Mouse (Mus musculus): ENCODE data around the gene Col4a1. TPM values are rescaled to one million over a fixed set of nuclear protein-coding genes. Genes with fewer than 3 reads are reported as not detected.

Gene Col4a1
- polyA plus RNA-seq, 1 experiment from 2014 or later = 130 TPM

DNA sequence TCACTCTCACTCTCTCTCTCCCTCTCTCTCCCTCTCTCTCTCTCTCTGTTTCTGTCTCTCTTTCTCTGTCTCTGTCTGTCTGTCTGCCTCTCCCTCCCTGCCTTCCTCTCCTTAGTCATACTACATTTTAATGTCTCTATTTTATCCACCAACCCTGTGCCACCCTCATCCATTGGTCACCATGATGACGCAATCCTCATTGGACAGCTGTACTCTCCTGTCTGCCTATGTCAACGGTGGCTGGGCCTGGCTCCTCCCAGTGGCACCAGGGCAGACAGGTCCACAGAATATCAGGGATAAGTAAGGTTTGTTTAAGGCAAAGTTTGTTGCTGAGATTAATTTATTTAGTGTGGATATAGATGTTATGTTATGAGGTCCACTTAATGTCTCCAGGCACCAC, 143.2 kb downstream of the Col4a1 start:
- no peaks in the 10 kb centered on the region for H3K36me3 ChIP-seq (ENCODE audit: control insufficient read depth, insufficient read depth, low read length)
- H3K9ac ChIP-seq (ENCODE audit: low read length) = no peak overlapping the region
- no peak for DNase-seq (ENCODE audit: low spot score)
- no peak overlapping the region for H3K4me2 ChIP-seq (ENCODE audit: low read depth, low read length, severe bottlenecking)
- WGBS = 75% methylated on average over 2 of the region's 2 CpGs
- no peak for ATAC-seq (replicated peaks; ENCODE audit: low FRiP score)
- H3K9me3 ChIP-seq (ENCODE audit: control insufficient read depth, low read length) = no peaks in the 10 kb centered on the region
- H3K4me3 ChIP-seq (ENCODE audit: low read depth, low read length) = no peak overlapping the region
- no peaks in the 10 kb centered on the region for H3K4me1 ChIP-seq (replicated peaks; ENCODE audit: control insufficient read depth, insufficient read depth, low read length)
- H3K27ac ChIP-seq (ENCODE audit: low read depth, low read length) = no peak overlapping the region
- H3K27me3 ChIP-seq (ENCODE audit: control insufficient read depth, insufficient read depth, low read length) = no peaks in the 10 kb centered on the region

GRCm38 (mm10) chr8:11168780-11169179, 143.8 kb downstream of the Col4a1 start:
- DNase-seq (ENCODE audit: low spot score) = no peak

DNA sequence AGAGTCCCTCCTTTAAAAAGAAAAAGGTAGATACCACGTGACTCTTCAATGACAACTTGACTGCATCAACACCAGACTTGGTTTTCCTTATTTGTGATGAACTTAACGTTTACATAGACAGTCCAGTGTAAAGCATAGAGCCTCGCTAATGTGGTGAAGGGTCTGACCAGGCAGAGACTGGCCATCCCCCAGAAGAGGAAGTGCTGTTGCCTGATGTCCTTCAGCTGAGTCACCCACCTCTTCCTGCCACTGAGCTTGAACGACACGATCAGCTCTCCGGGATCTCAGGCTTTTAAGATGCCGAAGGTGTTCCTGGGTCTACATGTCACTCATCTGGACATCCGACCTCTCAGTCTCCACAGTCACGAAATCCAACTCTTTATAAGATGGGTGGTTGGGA, 144.7 kb downstream of the Col4a1 start:
- WGBS = 87% methylated on average over 9 of the region's 9 CpGs

More at GRCm38 (mm10) chr8:11168780-11169179, 143.8 kb downstream of the Col4a1 start:
- no peak overlapping the region for H3K27ac ChIP-seq (ENCODE audit: low read depth, low read length)
- H3K4me1 ChIP-seq (replicated peaks; ENCODE audit: control insufficient read depth, insufficient read depth, low read length) = no peaks in the 10 kb centered on the region
- no peak for ATAC-seq (replicated peaks; ENCODE audit: low FRiP score)
- H3K4me3 ChIP-seq (ENCODE audit: low read depth, low read length) = no peak overlapping the region
- H3K4me2 ChIP-seq (ENCODE audit: low read depth, low read length, severe bottlenecking) = no peak overlapping the region
- H3K36me3 ChIP-seq (ENCODE audit: control insufficient read depth, insufficient read depth, low read length) = no peaks in the 10 kb centered on the region
- H3K9ac ChIP-seq (ENCODE audit: low read length) = no peak overlapping the region
- H3K27me3 ChIP-seq (ENCODE audit: control insufficient read depth, insufficient read depth, low read length) = no peaks in the 10 kb centered on the region
- 95% methylated on average over 3 of the region's 3 CpGs for WGBS
- no peaks in the 10 kb centered on the region for H3K9me3 ChIP-seq (ENCODE audit: control insufficient read depth, low read length)

GRCm38 (mm10) chr8:11165592-11165991, 147.0 kb downstream of the Col4a1 start:
- Histone ChIP-seq H3K4me2 (ENCODE audit: low read depth, low read length, severe bottlenecking) (no peak overlapping the region), H3K36me3 (ENCODE audit: control insufficient read depth, insufficient read depth, low read length) (no peaks in the 10 kb centered on the region), H3K9me3 (ENCODE audit: control insufficient read depth, low read length) (no peaks in the 10 kb centered on the region; the same call in 1 of the 2 replicates), H3K27me3 (ENCODE audit: control insufficient read depth, insufficient read depth, low read length) (no peaks in the 10 kb centered on the region), H3K4me3 (ENCODE audit: low read depth, low read length) (no peak overlapping the region), H3K9ac (ENCODE audit: low read length) (no peak overlapping the region), H3K27ac (ENCODE audit: low read depth, low read length) (no peak overlapping the region), H3K4me1 (replicated peaks; ENCODE audit: control insufficient read depth, insufficient read depth, low read length) (0 out of 2 replicates have a peak, but pooled peaks cover 2% of the 10 kb centered on the region)
- no peak for DNase-seq (ENCODE audit: low spot score)
- WGBS = 33% methylated on average over 4 of the region's 4 CpGs
- ATAC-seq (replicated peaks; ENCODE audit: low FRiP score) = no peak

More for the DNA sequence above, 144.7 kb downstream of the Col4a1 start:
- H3K4me1 ChIP-seq (replicated peaks; ENCODE audit: control insufficient read depth, insufficient read depth, low read length) = no peaks in the 10 kb centered on the region
- H3K4me2 ChIP-seq (ENCODE audit: low read depth, low read length, severe bottlenecking) = no peak overlapping the region
- no peaks in the 10 kb centered on the region for H3K27me3 ChIP-seq (ENCODE audit: control insufficient read depth, insufficient read depth, low read length)
- no peaks in the 10 kb centered on the region for H3K36me3 ChIP-seq (ENCODE audit: control insufficient read depth, insufficient read depth, low read length)
- no peak overlapping the region for H3K27ac ChIP-seq (ENCODE audit: low read depth, low read length)
- no peaks in the 10 kb centered on the region for H3K9me3 ChIP-seq (ENCODE audit: control insufficient read depth, low read length)
- ATAC-seq (replicated peaks; ENCODE audit: low FRiP score) = no peak
- H3K9ac ChIP-seq (ENCODE audit: low read length) = no peak overlapping the region
- no peak overlapping the region for H3K4me3 ChIP-seq (ENCODE audit: low read depth, low read length)
- no peak for DNase-seq (ENCODE audit: low spot score)

DNA sequence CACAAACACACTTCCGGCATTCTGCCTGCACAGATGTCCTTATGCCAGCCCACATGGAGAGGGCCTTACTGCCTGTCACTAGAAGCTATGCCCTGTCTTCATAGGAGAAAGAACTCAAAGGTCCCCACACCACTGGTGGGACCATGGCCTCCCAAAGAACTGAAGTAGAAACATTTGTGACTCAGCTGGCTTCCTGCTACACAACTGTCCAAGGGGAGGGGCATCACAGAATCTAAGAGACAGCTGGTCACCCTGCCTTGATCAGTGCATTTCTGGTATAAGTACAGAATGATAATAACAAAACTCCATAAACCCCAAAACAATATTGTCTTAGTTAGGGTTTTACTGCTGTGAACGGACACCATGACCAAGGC, 156.3 kb downstream of the Col4a1 start:
- no peak overlapping the region for H3K27ac ChIP-seq (ENCODE audit: low read depth, low read length)
- ATAC-seq (replicated peaks; ENCODE audit: low FRiP score) (no peak), DNase-seq (ENCODE audit: low spot score) (no peak)
- H3K36me3 ChIP-seq (ENCODE audit: control insufficient read depth, insufficient read depth, low read length) = no peaks in the 10 kb centered on the region
- WGBS = 95% methylated on average over 2 of the region's 2 CpGs
- H3K4me3 ChIP-seq (ENCODE audit: low read depth, low read length) = no peak overlapping the region
- H3K9me3 ChIP-seq (ENCODE audit: control insufficient read depth, low read length) = no peaks in the 10 kb centered on the region; the same call in 1 of the 2 replicates
- H3K9ac ChIP-seq (ENCODE audit: low read length) = no peak overlapping the region
- no peaks in the 10 kb centered on the region for H3K27me3 ChIP-seq (ENCODE audit: control insufficient read depth, insufficient read depth, low read length)
- no peak overlapping the region for H3K4me2 ChIP-seq (ENCODE audit: low read depth, low read length, severe bottlenecking)
- H3K4me1 ChIP-seq (replicated peaks; ENCODE audit: control insufficient read depth, insufficient read depth, low read length) = no peaks in the 10 kb centered on the region

DNA sequence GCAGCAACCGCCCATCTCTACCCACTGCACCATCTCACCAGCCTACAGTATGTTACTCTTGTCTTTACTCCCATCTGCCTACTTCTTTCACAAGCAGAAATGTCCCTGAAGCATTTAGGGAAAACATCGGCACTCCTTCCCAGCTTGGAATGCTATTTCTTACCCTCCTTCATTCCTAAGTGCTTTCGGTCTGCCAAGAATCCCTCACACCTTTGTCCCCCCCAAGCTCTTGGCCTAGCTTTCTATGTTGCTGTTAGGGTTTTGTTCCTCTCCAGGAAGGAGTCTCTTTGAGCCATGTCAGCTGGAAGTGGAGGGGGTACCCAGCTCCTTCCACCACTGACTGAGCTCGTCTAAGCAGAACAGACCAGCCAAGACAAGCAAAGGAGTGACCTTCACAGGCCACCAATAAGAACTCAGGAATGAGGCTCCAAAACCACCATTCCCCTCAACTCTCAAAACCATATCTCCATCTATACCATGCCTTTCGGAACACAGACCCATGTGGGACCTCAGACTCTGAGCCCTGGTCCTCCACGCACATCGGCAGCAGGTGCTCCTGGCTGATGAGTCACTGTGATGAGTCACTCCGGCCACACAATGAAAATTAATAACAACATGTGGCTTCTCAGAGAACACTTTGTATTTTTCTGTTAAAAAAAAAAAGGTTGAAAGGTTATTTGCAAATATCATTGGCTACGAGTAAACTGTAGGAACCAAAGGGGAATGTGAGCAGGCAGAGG, 156.9 kb downstream of the Col4a1 start:
- ATAC-seq (replicated peaks; ENCODE audit: low FRiP score) = no peak
- WGBS = 90% methylated on average over 9 of the region's 9 CpGs

GRCm38 (mm10) chr8:11150268-11150667, 162.4 kb downstream of the Col4a1 start:
- Histone ChIP-seq H3K27ac (ENCODE audit: low read depth, low read length) (no peak overlapping the region), H3K27me3 (ENCODE audit: control insufficient read depth, insufficient read depth, low read length) (no peaks in the 10 kb centered on the region), H3K4me2 (ENCODE audit: low read depth, low read length, severe bottlenecking) (no peak overlapping the region), H3K4me3 (ENCODE audit: low read depth, low read length) (no peak overlapping the region), H3K9me3 (ENCODE audit: control insufficient read depth, low read length) (no peaks in the 10 kb centered on the region), H3K9ac (ENCODE audit: low read length) (no peak overlapping the region), H3K4me1 (replicated peaks; ENCODE audit: control insufficient read depth, insufficient read depth, low read length) (no peaks in the 10 kb centered on the region), H3K36me3 (ENCODE audit: control insufficient read depth, insufficient read depth, low read length) (no peaks in the 10 kb centered on the region)
- WGBS = 95% methylated on average over 3 of the region's 3 CpGs
- DNase-seq (ENCODE audit: low spot score) (no peak), ATAC-seq (replicated peaks; ENCODE audit: low FRiP score) (no peak)

More for the DNA sequence above, 156.9 kb downstream of the Col4a1 start:
- Histone ChIP-seq H3K9me3 (ENCODE audit: control insufficient read depth, low read length) (no peaks in the 10 kb centered on the region; the same call in 1 of the 2 replicates), H3K4me1 (replicated peaks; ENCODE audit: control insufficient read depth, insufficient read depth, low read length) (no peaks in the 10 kb centered on the region), H3K9ac (ENCODE audit: low read length) (no peak overlapping the region), H3K27me3 (ENCODE audit: control insufficient read depth, insufficient read depth, low read length) (no peaks in the 10 kb centered on the region), H3K27ac (ENCODE audit: low read depth, low read length) (no peak overlapping the region), H3K4me3 (ENCODE audit: low read depth, low read length) (no peak overlapping the region), H3K36me3 (ENCODE audit: control insufficient read depth, insufficient read depth, low read length) (no peaks in the 10 kb centered on the region), H3K4me2 (ENCODE audit: low read depth, low read length, severe bottlenecking) (no peak overlapping the region)
- no peak for DNase-seq (ENCODE audit: low spot score)

DNA sequence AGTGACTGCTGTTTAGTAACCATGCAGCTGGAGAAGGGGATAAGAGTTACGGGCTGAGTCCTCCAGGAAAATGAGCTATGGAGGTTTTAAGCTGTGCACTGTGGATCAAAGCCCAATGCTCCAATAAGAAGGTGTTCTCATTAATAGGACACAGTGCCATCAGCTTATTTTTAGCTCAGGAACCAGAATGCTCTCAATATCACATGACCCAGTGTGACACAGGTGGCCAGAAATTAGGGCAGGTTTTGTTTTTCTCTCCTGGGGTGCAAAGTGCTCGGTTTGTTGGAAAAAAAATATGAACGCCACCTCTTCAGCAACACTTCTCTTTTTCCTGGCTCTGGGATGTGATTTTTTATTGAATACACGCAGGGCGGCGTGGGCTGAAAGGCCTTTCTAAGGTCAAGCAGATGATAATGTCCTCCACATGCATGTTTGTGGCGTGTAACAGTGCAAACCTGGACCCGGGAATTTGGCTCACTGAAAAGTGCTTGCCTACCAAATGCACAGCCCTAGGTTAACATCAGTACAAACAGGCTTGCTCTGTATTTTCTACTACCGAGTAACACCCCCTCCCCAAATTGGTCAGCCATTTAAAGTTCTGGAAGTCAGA, 163.3 kb downstream of the Col4a1 start:
- no peaks in the 10 kb centered on the region for H3K4me1 ChIP-seq (replicated peaks; ENCODE audit: control insufficient read depth, insufficient read depth, low read length)
- H3K36me3 ChIP-seq (ENCODE audit: control insufficient read depth, insufficient read depth, low read length) = no peaks in the 10 kb centered on the region
- H3K4me2 ChIP-seq (ENCODE audit: low read depth, low read length, severe bottlenecking) = no peak overlapping the region
- no peaks in the 10 kb centered on the region for H3K27me3 ChIP-seq (ENCODE audit: control insufficient read depth, insufficient read depth, low read length)
- no peak overlapping the region for H3K9ac ChIP-seq (ENCODE audit: low read length)
- no peaks in the 10 kb centered on the region for H3K9me3 ChIP-seq (ENCODE audit: control insufficient read depth, low read length)
- no peak for DNase-seq (ENCODE audit: low spot score)
- WGBS = 87% methylated on average over 9 of the region's 9 CpGs
- H3K27ac ChIP-seq (ENCODE audit: low read depth, low read length) = no peak overlapping the region
- H3K4me3 ChIP-seq (ENCODE audit: low read depth, low read length) = no peak overlapping the region
- ATAC-seq (replicated peaks; ENCODE audit: low FRiP score) = no peak

DNA sequence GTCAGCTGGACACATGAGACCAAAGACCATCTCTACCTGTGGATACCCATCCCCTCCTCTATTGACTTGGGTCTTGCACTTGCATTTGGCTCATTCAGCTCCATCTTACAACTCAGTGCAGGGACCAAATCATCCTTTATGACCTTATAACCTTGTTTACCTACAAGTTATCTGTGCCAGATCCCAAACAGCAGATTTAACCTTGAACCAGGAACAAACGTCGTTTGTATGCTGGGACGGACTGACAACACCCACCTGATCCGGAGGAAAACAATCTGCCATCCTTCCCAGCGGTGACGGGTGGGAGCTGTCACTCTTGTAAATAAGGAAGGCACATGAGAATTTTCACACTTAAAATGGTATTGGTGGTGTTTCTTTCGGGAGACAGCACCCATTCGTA, 163.8 kb downstream of the Col4a1 start:
- no peak overlapping the region for H3K27ac ChIP-seq (ENCODE audit: low read depth, low read length)
- 95% methylated on average over 8 of the region's 8 CpGs for WGBS
- no peaks in the 10 kb centered on the region for H3K4me1 ChIP-seq (replicated peaks; ENCODE audit: control insufficient read depth, insufficient read depth, low read length)
- no peak overlapping the region for H3K9ac ChIP-seq (ENCODE audit: low read length)
- no peaks in the 10 kb centered on the region for H3K36me3 ChIP-seq (ENCODE audit: control insufficient read depth, insufficient read depth, low read length)
- ATAC-seq (replicated peaks; ENCODE audit: low FRiP score) (no peak), DNase-seq (ENCODE audit: low spot score) (no peak)
- no peaks in the 10 kb centered on the region for H3K27me3 ChIP-seq (ENCODE audit: control insufficient read depth, insufficient read depth, low read length)
- H3K9me3 ChIP-seq (ENCODE audit: control insufficient read depth, low read length) = no peaks in the 10 kb centered on the region
- no peak overlapping the region for H3K4me3 ChIP-seq (ENCODE audit: low read depth, low read length)
- no peak overlapping the region for H3K4me2 ChIP-seq (ENCODE audit: low read depth, low read length, severe bottlenecking)
